Mouse (Mus musculus): ENCODE measurements at regions not wholly inside any gene's neighbourhood (a gene's known extent, or its start where the extent isn't known, plus 50 kb on each side); places are given as distances from the start of the nearest gene placed in this dataset.
"Not testable (repeated sequence)": the region's sequence is repeated elsewhere in the genome, so short reads cannot be mapped to it uniquely, and the experiment has no call there.

DNA sequence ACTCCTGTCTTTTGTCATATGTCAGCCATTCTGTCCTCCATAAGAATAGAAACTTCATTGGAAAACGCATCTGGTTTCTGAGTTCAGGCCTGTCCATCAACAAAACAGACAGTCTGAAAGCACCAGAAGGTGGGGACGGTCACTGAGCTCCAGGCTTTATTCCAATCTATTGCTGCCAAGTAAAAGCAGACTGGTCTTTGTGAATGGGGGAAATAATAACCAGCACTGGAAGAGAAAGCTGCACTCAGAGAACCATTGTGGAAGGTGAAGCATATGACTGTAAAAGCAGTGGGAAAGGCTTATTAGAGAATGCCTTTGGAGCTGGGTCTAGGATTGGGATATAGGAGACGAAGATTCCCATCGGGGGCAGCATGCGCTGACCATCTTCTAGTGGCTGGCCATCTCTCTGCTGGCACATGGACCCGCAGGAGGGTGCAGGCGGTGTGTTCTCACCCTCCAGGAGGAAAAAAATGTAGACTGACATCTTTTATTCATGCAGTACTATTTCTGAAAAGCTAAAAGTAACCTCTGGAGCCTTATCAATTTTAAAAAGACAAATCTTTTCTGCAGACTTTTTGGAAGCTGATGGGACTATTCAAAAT, 1638.0 kb downstream of the Car8 start:
- no peak for DNase-seq (ENCODE audit: low spot score)

DNA sequence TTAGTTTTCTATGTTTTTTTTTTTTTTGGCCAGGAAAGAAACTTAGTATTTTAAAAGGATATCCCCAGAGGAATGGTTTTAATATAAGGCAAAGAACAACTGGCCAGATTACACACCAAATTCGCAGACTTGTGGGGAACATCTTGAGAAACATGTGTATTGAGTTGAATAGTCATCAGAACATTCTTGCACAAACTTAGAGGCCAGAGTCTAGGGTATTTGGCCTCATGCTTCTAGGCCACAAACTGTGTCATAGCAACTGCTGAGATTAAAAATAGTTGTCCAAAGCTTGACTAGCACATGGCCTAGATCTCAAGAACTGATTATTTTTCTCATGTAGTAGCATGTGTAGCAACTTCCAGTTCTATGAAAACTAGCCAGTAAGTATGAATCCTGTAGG, 1642.5 kb downstream of the Car8 start:
- no peak for DNase-seq (ENCODE audit: low spot score)

DNA sequence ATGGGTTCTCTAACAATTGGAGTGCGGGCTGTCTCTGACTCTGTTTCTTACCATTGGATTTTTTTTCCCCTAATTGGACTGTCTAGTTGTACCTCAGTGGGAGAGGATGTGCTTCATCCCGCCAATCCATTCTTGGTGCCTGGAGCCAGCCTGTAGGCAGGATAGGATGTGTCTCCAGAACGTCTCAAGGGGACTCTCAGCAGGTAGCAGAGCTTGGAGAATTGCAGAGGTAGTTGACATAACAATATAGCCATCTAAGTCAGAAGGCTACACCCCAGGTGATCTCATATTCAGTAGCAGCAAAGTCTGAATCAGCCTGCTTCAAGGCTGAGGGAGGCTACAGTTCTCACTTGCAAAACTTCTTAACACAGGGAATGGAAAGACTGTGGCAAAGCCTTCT, 1646.0 kb downstream of the Car8 start:
- DNase-seq (ENCODE audit: low spot score): not testable (repeated sequence)

DNA sequence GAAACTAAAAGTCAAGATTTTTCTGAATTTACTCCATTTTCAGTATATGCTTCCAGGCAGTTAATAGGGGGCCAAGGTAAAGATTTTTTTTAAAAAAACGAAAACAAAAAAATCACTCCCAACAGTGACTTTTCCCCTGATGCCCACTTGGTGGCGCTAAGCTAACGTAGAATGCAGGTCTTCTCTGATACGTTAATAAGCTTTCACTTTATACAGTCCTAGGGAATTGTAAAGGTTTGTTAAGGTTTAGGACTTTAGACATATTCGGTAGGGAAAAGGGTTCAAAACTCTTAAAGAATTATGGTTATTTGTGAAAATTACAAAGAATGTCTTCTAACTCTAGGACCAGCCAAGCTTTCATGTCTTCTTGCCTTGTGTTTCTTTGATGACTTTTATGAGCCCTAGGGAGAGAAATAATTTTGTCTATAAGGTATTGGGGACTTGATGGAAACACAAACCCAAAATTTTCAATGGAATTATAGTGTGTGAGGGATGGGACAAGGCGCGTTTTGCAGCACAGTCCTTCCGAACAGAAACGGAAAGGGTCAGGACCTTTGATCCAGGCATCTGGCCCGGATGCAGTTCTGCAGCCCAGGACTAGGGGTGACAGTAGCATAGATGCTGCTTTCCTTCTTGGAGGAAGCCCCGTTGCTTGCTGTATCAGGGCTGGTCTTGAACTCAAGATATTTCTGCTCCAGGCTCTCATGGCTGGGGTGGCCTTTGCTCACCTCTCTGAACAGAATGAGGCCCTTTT, 1677.1 kb downstream of the Car8 start:
- peak; percentile 21 for DNase-seq (ENCODE audit: low spot score)

DNA sequence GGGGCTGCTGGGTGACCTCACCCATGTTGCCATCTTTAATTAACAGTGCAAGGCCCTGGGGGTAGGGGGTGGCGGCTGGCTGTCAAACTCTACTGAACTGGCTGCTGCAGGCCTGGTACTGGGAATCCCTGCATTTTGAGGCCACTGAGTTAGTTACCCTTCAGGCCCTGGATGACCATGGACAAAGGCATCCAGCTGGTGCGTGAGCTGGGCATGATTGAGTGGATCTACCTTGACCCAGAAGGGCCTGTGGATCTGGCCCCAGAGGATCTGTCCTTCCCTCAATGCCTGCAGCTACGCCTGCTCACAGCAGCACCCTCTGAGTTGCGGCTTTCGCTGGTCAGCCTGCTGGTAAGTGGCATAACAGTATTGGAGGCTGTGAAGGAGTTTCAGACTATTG, 1699.2 kb downstream of the Car8 start:
- no peak for DNase-seq (ENCODE audit: low spot score)

DNA sequence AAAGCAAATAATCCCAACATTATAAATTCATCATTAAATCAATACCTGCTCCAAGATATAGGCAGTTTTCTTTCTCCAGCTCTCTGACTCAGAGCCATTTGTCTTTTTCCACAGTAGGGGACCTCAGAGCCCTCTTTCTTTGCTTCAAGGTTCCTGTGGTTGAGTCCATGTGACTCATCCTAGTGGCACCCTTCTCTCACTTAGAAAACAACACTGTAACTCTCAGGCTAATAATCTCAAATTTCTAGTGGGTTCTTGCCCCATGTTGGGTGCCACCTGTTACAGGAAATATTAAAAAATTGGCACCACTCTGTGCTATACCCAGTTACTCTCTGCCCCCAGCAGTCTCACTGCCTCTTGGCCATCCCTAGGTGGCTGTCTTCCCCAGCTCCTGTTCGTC, 1706.4 kb downstream of the Car8 start:
- no peak for DNase-seq (ENCODE audit: low spot score)

DNA sequence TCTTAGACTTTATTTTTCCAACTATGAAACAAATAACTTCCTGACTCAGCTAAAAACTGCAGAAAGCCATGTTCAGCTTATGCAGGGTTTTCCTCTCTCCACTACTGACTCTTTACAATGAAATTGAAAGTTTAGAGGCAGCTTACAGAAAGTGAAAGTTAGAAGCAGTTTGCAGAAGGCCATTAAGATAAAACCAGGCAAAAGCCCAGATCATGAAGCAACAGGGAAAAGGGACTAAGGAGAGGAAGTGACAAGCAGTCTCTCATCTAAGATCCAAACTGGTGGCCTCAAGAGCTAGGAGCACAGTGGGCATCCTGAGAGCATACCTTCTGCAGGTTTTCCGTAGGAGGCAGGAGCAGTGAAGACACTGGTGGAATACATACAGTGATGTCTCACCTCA, 1721.2 kb downstream of the Car8 start:
- DNase-seq (ENCODE audit: low spot score): no peak

DNA sequence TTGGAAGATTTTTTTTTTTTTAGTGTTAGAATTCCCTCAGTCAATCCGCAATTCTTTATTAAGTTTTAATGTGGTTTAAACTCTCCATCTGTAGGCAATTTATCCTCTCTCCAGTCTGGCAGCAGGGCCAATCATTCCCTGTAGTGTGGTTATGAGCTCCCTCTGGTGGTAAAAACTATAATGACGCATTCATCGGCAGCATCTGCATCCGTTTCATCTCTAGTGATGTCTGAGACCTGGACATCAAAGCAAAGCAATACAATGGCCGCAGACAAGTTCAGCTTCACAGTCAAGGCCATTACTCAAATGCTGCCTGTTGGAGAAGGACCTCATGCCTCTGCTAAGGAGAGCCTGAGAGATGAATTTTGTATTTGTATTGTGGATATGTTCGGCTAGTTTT, 1721.7 kb upstream of the Impad1 start:
- peak; percentile 77 for DNase-seq (ENCODE audit: low spot score)

DNA sequence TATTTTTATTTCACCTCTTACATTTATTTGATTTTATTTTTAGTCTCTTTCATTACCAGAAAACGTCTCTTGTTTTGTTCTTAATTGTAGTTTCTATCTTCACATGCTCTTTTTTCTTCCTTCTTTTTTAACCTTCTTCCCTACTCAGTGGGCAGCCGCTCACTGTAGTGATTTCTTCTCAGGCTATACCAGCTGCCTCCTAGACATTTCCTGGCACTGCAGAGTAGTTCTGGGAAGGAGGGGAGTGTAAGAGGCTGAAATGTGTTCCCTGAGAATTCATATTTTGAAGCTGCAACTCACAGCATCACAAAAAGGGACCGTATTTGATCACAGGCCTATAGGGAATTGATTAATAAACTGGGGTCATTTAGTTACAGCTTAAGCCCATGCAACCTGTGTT, 1720.5 kb upstream of the Impad1 start:
- no peak for DNase-seq (ENCODE audit: low spot score)

DNA sequence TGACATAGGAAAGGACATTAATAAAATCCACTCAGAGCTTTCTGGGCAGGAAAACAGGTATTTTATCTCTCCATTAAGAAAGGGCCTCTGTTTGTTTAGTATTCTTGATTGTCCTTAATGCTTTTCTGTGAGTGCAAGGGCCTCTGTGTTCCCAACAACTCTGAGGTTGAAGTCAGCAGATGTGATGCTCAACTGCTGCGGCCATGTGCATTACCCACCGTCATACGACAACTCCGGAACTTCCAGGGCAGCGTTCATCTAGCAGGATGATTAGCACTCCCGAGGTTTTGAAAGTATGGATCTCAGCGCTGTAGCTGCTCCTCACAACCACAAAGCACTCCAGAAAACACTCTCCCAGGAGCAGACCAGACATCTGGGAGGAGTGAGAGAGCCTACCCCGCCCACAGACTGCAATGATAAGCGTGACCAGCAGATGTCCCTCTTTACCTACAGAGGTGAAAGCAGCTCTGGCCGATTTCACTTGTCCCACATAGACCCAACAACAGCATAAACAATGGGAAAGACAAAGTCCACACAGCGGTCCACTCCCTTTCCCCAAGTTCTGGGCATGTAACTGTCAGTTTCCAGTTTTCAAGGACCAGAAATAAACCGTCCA, 1719.7 kb upstream of the Impad1 start:
- DNase-seq (ENCODE audit: low spot score): peak; percentile 79

DNA sequence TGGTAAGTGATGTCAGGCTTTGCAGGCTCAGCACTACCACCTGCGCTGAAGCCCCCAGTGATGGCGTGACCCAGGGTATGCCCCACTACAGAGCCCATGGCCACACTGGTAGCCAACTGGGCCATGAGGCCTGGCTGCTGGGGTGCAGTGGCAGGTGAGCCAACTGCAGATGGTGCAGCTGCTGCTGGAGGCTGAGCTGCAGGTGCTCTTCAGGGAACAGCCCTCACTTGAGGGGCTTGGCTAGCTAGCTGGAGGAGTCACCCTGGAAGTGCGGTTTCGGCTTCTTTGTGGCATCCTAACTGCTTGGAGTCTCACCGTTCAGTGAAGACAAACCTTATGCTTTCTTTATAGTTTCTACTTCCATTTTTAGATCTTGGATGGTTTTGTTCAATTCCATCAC, 1714.9 kb upstream of the Impad1 start:
- DNase-seq (ENCODE audit: low spot score): no peak

Measured in lung, postnatal 25 days (tissue).